Mouse (Mus musculus): Measurements from ENCODE around the gene Pdia3. TPM values are rescaled to one million over a fixed set of nuclear protein-coding genes. Genes with fewer than 3 reads are reported as not detected.

Gene Pdia3
- polyA plus RNA-seq, 1 experiment from 2014 or later, result 811 TPM

- H3K27me3 ChIP-seq, result no peaks in the 10 kb centered on the region
- peak overlapping the region; percentile 96 for H3K4me3 ChIP-seq (replicated peaks)
- H3K9ac ChIP-seq, result peak overlapping the region; percentile 98
- no peaks in the 10 kb centered on the region for H3K9me3 ChIP-seq (replicated peaks)
- peaks cover 30% of the 10 kb centered on the region for H3K4me1 ChIP-seq
- peak overlapping the region; percentile 64 for H3K4me2 ChIP-seq
- ATAC-seq (replicated peaks; ENCODE audit: low FRiP score), result no peak
- peaks cover 37% of the 10 kb centered on the region for H3K36me3 ChIP-seq
- 81% methylated on average over 3 of the region's 3 CpGs for WGBS
- H3K27ac ChIP-seq, result no peak overlapping the region
Observed at GRCm38 (mm10) chr2:121415591-121415990, 2.0 kb downstream of the Pdia3 start.

GRCm38 (mm10) chr2:121416356-121416755 lies 2.8 kb downstream of the Pdia3 start:
- Histone ChIP-seq H3K36me3 (peaks cover 43% of the 10 kb centered on the region), H3K27ac (no peak overlapping the region), H3K9ac (no peak overlapping the region), H3K4me3 (replicated peaks) (0 out of 2 replicates have a peak overlapping the region, but pooled peaks have one; percentile 6), H3K4me2 (peak overlapping the region; percentile 64; the same call in 1 of the 2 replicates), H3K9me3 (replicated peaks) (no peaks in the 10 kb centered on the region), H3K4me1 (peaks cover 30% of the 10 kb centered on the region), H3K27me3 (no peaks in the 10 kb centered on the region)
- ATAC-seq (replicated peaks; ENCODE audit: low FRiP score), result no peak
- WGBS, result 87% methylated on average over 6 of the region's 6 CpGs

- H3K4me3 ChIP-seq (replicated peaks), result no peak overlapping the region
- peaks cover 64% of the 10 kb centered on the region for H3K36me3 ChIP-seq
- H3K27ac ChIP-seq, result no peak overlapping the region
- H3K9me3 ChIP-seq (replicated peaks), result no peaks in the 10 kb centered on the region
- no peaks in the 10 kb centered on the region for H3K27me3 ChIP-seq
- WGBS, result 87% methylated on average over 3 of the region's 3 CpGs
- H3K4me2 ChIP-seq, result no peak overlapping the region
- H3K4me1 ChIP-seq, result peaks cover 22% of the 10 kb centered on the region
- H3K9ac ChIP-seq, result no peak overlapping the region
- ATAC-seq (replicated peaks; ENCODE audit: low FRiP score), result no peak
Observed at GRCm38 (mm10) chr2:121418476-121418875, 4.9 kb downstream of the Pdia3 start.

GRCm38 (mm10) chr2:121423166-121423565 lies 9.6 kb downstream of the Pdia3 start:
- Histone ChIP-seq H3K9ac (no peak overlapping the region), H3K27ac (no peak overlapping the region), H3K4me1 (no peaks in the 10 kb centered on the region), H3K9me3 (replicated peaks) (no peaks in the 10 kb centered on the region), H3K27me3 (no peaks in the 10 kb centered on the region), H3K4me3 (replicated peaks) (no peak overlapping the region), H3K36me3 (peaks cover 93% of the 10 kb centered on the region), H3K4me2 (no peak overlapping the region)
- ATAC-seq (replicated peaks; ENCODE audit: low FRiP score), result no peak
- 90% methylated on average over 2 of the region's 2 CpGs for WGBS

GRCm38 (mm10) chr2:121425890-121426289 lies 12.3 kb downstream of the Pdia3 start:
- WGBS, result 96% methylated on average over 2 of the region's 2 CpGs
- H3K4me1 ChIP-seq, result no peaks in the 10 kb centered on the region
- H3K27ac ChIP-seq, result no peak overlapping the region
- H3K36me3 ChIP-seq, result peaks cover 99% of the 10 kb centered on the region
- H3K4me3 ChIP-seq (replicated peaks), result no peak overlapping the region
- H3K4me2 ChIP-seq, result no peak overlapping the region
- H3K9me3 ChIP-seq (replicated peaks), result no peaks in the 10 kb centered on the region
- no peak overlapping the region for H3K9ac ChIP-seq
- ATAC-seq (replicated peaks; ENCODE audit: low FRiP score), result no peak
- no peaks in the 10 kb centered on the region for H3K27me3 ChIP-seq

GRCm38 (mm10) chr2:121434854-121435253 lies 21.3 kb downstream of the Pdia3 start:
- no peak overlapping the region for H3K4me3 ChIP-seq (replicated peaks)
- H3K4me1 ChIP-seq, result no peaks in the 10 kb centered on the region
- H3K9me3 ChIP-seq (replicated peaks), result no peaks in the 10 kb centered on the region
- no peak overlapping the region for H3K9ac ChIP-seq
- WGBS, result 96% methylated on average over 1 of the region's 1 CpGs
- H3K4me2 ChIP-seq, result no peak overlapping the region
- H3K27ac ChIP-seq, result no peak overlapping the region
- no peaks in the 10 kb centered on the region for H3K27me3 ChIP-seq
- ATAC-seq (replicated peaks; ENCODE audit: low FRiP score), result no peak
- peaks cover 98% of the 10 kb centered on the region for H3K36me3 ChIP-seq

GRCm38 (mm10) chr2:121439746-121440145 lies 26.2 kb downstream of the Pdia3 start:
- no peak overlapping the region for H3K27ac ChIP-seq
- 62% methylated on average over 4 of the region's 4 CpGs for WGBS
- peaks cover 53% of the 10 kb centered on the region for H3K36me3 ChIP-seq
- H3K4me2 ChIP-seq, result no peak overlapping the region
- ATAC-seq (replicated peaks; ENCODE audit: low FRiP score), result no peak
- peaks cover 19% of the 10 kb centered on the region for H3K4me1 ChIP-seq
- H3K4me3 ChIP-seq (replicated peaks), result no peak overlapping the region
- H3K9ac ChIP-seq, result no peak overlapping the region
- no peaks in the 10 kb centered on the region for H3K27me3 ChIP-seq
- H3K9me3 ChIP-seq (replicated peaks), result no peaks in the 10 kb centered on the region

- Histone ChIP-seq H3K4me1 (peaks cover 19% of the 10 kb centered on the region), H3K27me3 (no peaks in the 10 kb centered on the region), H3K9ac (no peak overlapping the region), H3K4me2 (peak overlapping the region; percentile 97; the same call in 1 of the 2 replicates), H3K36me3 (peaks cover 41% of the 10 kb centered on the region), H3K9me3 (replicated peaks) (no peaks in the 10 kb centered on the region), H3K4me3 (replicated peaks) (no peak overlapping the region), H3K27ac (no peak overlapping the region)
- ATAC-seq (replicated peaks; ENCODE audit: low FRiP score), result no peak
- WGBS, result 55% methylated on average over 5 of the region's 5 CpGs
Observed at GRCm38 (mm10) chr2:121440834-121441605, 27.4 kb downstream of the Pdia3 start.

- peak; percentile 43; the same call in 1 of the 2 replicates for ATAC-seq (replicated peaks; ENCODE audit: low FRiP score)
- H3K27ac ChIP-seq, result no peak overlapping the region
Observed at GRCm38 (mm10) chr2:121441800-121442199, 28.2 kb downstream of the Pdia3 start.

GRCm38 (mm10) chr2:121442259-121443067 lies 28.9 kb downstream of the Pdia3 start:
- Histone ChIP-seq H3K9me3 (replicated peaks) (no peaks in the 10 kb centered on the region), H3K27ac (peak overlapping the region; percentile 45; the same call in 1 of the 2 replicates), H3K27me3 (no peaks in the 10 kb centered on the region), H3K9ac (peak overlapping the region; percentile 53), H3K4me3 (replicated peaks) (peak overlapping the region; percentile 61), H3K4me2 (peak overlapping the region; percentile 97), H3K4me1 (peaks cover 19% of the 10 kb centered on the region), H3K36me3 (peaks cover 28% of the 10 kb centered on the region)
- under 1% methylated on average over 30 of the region's 30 CpGs for WGBS
- peak; percentile 90 for ATAC-seq (replicated peaks; ENCODE audit: low FRiP score)

More at GRCm38 (mm10) chr2:121441800-121442199, 28.2 kb downstream of the Pdia3 start:
- Histone ChIP-seq H3K36me3 (peaks cover 35% of the 10 kb centered on the region), H3K9me3 (replicated peaks) (no peaks in the 10 kb centered on the region), H3K27me3 (no peaks in the 10 kb centered on the region), H3K4me1 (peaks cover 19% of the 10 kb centered on the region), H3K9ac (peak overlapping the region; percentile 53), H3K4me3 (replicated peaks) (peak overlapping the region; percentile 61), H3K4me2 (peak overlapping the region; percentile 97)
- 7% methylated on average over 11 of the region's 11 CpGs for WGBS

- Histone ChIP-seq H3K27me3 (no peaks in the 10 kb centered on the region), H3K27ac (peak overlapping the region; percentile 45; the same call in 1 of the 2 replicates), H3K4me2 (peak overlapping the region; percentile 97), H3K9me3 (replicated peaks) (no peaks in the 10 kb centered on the region), H3K9ac (peak overlapping the region; percentile 53), H3K36me3 (peaks cover 23% of the 10 kb centered on the region), H3K4me1 (peaks cover 25% of the 10 kb centered on the region), H3K4me3 (replicated peaks) (peak overlapping the region; percentile 61)
- 3% methylated on average over 8 of the region's 8 CpGs for WGBS
- ATAC-seq (replicated peaks; ENCODE audit: low FRiP score), result no peak
Observed at GRCm38 (mm10) chr2:121443068-121443349, 29.4 kb downstream of the Pdia3 start.

GRCm38 (mm10) chr2:121444178-121444577 lies 30.6 kb downstream of the Pdia3 start, which contains the start of gene Ell3:
Gene Ell3 (minus strand): TSS chr2:121444278.
- WGBS, result 92% methylated on average over 1 of the region's 1 CpGs
- ATAC-seq (replicated peaks; ENCODE audit: low FRiP score), result no peak
- H3K4me3 ChIP-seq (replicated peaks), result peak within 1 kb of the TSS; percentile 61

More at GRCm38 (mm10) chr2:121444178-121444577, 30.6 kb downstream of the Pdia3 start, which contains the start of gene Ell3:
- Histone ChIP-seq H3K27me3 (no peaks in the 10 kb centered on the region), H3K4me2 (peak within 1 kb of the TSS; percentile 97), H3K9ac (peak within 1 kb of the TSS; percentile 53), H3K36me3 (peaks cover 11% of the 10 kb centered on the region), H3K9me3 (replicated peaks) (no peaks in the 10 kb centered on the region), H3K27ac (no peak within 1 kb of the TSS), H3K4me1 (peaks cover 27% of the 10 kb centered on the region)
